ENCODE assay signal across 9 mouse cellular contexts in genomic region chr2:165043090-165043636, GRCm38 (mm10). TPM values are rescaled to one million over a fixed set of nuclear protein-coding genes. Genes with fewer than 3 reads are reported as not detected.
DNase-seq lines count a peak whose midpoint lies in the region; ATAC-seq and TF ChIP-seq lines count a peak whose summit lies in the region.
"Had no signal": no experiment of that assay in that cellular context is flagged by ENCODE, and none has a peak within 500 bp of the region (broad histone marks: within the 10 kb centered on the region; RNA-seq: fewer than 3 reads in every experiment).

No protein-coding gene starts in this region.

- H3K9me3 ChIP-seq in forebrain, embryonic 13.5 days (replicated peaks): no peaks in the 10 kb centered on the region
- H3K9me3 ChIP-seq in megakaryocyte, embryonic 14.5 days: peaks cover 8% of the 10 kb centered on the region

- DNase-seq in spleen, adult 2 months (ENCODE audit: low read depth in 1 of 2, low spot score in 2 of 2): no peak
- no peak for DNase-seq in spleen, postnatal 36 days (ENCODE audit: low spot score in 2 of 2)
- no peak for DNase-seq in layer of hippocampus, postnatal 10 days (ENCODE audit: low spot score in 2 of 2)
- DNase-seq in adrenal gland, postnatal 4 days (ENCODE audit: low spot score in 2 of 2): no peak
- DNase-seq in layer of hippocampus, adult 18-20 months (ENCODE audit: low spot score in 2 of 2): no peak
- no peak for DNase-seq in cerebellum, adult 18-20 months

- 0 out of 2 replicates have a peak overlapping the region, but pooled peaks have one; percentile 9 for H3K4me3 ChIP-seq in spleen, adult 2 months (ENCODE audit: extremely low read depth, insufficient read depth, insufficient read length)
- peak overlapping the region; percentile 16; the same call in 1 of the 2 replicates for H3K4me3 ChIP-seq in forebrain, embryonic 13.5 days
- H3K4me3 ChIP-seq in megakaryocyte, embryonic 14.5 days (replicated peaks): peak overlapping the region; percentile 50

- H3K9ac ChIP-seq in forebrain, embryonic 13.5 days: peak overlapping the region; percentile 32; the same call in 1 of the 2 replicates

- no peak for TF ChIP-seq CTCF in spleen, adult 2 months (IDR thresholded peaks at IDR 0.05; ENCODE audit: extremely low read depth, insufficient read depth, insufficient read length, insufficient replicate concordance)

- 7% methylated on average over 17 of the region's 17 CpGs for WGBS in spleen, adult 2 months
- under 1% methylated on average over 17 of the region's 17 CpGs for WGBS in forebrain, embryonic 13.5 days

- ATAC-seq in forebrain, embryonic 13.5 days: peak; percentile 80

- H3K4me2 ChIP-seq in forebrain, embryonic 13.5 days: peak overlapping the region; percentile 47

- no peaks in the 10 kb centered on the region for H3K36me3 ChIP-seq in spleen, adult 2 months (ENCODE audit: control insufficient read depth, insufficient read depth, low read length)
- no peaks in the 10 kb centered on the region for H3K36me3 ChIP-seq in forebrain, embryonic 13.5 days (ENCODE audit: poor library complexity, severe bottlenecking)
- no peaks in the 10 kb centered on the region for H3K36me3 ChIP-seq in megakaryocyte, embryonic 14.5 days (replicated peaks; ENCODE audit: low read length)

- H3K27me3 ChIP-seq in spleen, adult 2 months (ENCODE audit: control insufficient read depth, insufficient read depth, low read length): peaks cover 1% of the 10 kb centered on the region; the same call in 1 of the 2 replicates
- no peaks in the 10 kb centered on the region for H3K27me3 ChIP-seq in forebrain, embryonic 13.5 days
- H3K27me3 ChIP-seq in megakaryocyte, embryonic 14.5 days (replicated peaks): peaks cover 75% of the 10 kb centered on the region

- H3K4me1 ChIP-seq in spleen, adult 2 months (ENCODE audit: control insufficient read depth, insufficient read depth, insufficient read length): no peaks in the 10 kb centered on the region
- H3K4me1 ChIP-seq in forebrain, embryonic 13.5 days: peaks cover 15% of the 10 kb centered on the region
- H3K4me1 ChIP-seq in megakaryocyte, embryonic 14.5 days: no peaks in the 10 kb centered on the region

- TF ChIP-seq POLR2A in spleen, adult 2 months (IDR thresholded peaks at IDR 0.05; ENCODE audit: low read depth, low read length): no peak

- H3K27ac ChIP-seq in spleen, adult 2 months (ENCODE audit: insufficient read depth, low read length): no peak overlapping the region
- peak overlapping the region; percentile 63 for H3K27ac ChIP-seq in forebrain, embryonic 13.5 days

RNA-seq across cellular contexts. Expression of gene Ncoa5, which starts 8.5 kb away (rescaled TPM):
- 25.1 and 28.7 TPM in 2 replicates for polyA plus RNA-seq in spleen, adult 2 months (2012; rRNA removed)
- polyA plus RNA-seq in forebrain, embryonic 13.5 days (2015; fragmentation: Nextera tagmentation; extraction: Ambion mirVana): 131 and 134 TPM in 2 replicates
- 19.6 and 47.5 TPM in 2 replicates for polyA plus RNA-seq in megakaryocyte, embryonic 14.5 days (2012; ENCODE audit: insufficient read depth, low replicate concordance)
- 10 to 100 TPM; 55.8 to 57.6 TPM for total RNA-seq in layer of hippocampus, postnatal 10 days (2021)
- total RNA-seq in adrenal gland, postnatal 4 days (2021): 10 to 100 TPM; 43.7 to 50.1 TPM
- 10 to 100 TPM; 57.0 to 59.2 TPM for total RNA-seq in layer of hippocampus, adult 18-20 months (2021)

RNA-seq across cellular contexts. Expression of gene Cd40, which starts 12.3 kb away (rescaled TPM):
- polyA plus RNA-seq in spleen, adult 2 months (2012; rRNA removed): 66.9 and 97.0 TPM in 2 replicates
- polyA plus RNA-seq in forebrain, embryonic 13.5 days (2015; fragmentation: Nextera tagmentation; extraction: Ambion mirVana): 5.4 and 6.6 TPM in 2 replicates
- 0.12 TPM in 1 of 2 replicates, not detected in the other for polyA plus RNA-seq in megakaryocyte, embryonic 14.5 days (2012; ENCODE audit: insufficient read depth, low replicate concordance)
- total RNA-seq in layer of hippocampus, postnatal 10 days (2021): 1 to 10 TPM; 1.5 to 3.8 TPM
- 1 to 10 TPM; 6.3 to 8.5 TPM for total RNA-seq in adrenal gland, postnatal 4 days (2021)
- under 1 TPM; 0.10 to 0.28 TPM for total RNA-seq in layer of hippocampus, adult 18-20 months (2021)

RNA-seq across cellular contexts. Expression of gene 1700025C18Rik, which starts 47.4 kb away (rescaled TPM):
- not detected in 2 replicates for polyA plus RNA-seq in spleen, adult 2 months (2012; rRNA removed)
- not detected in 2 replicates for polyA plus RNA-seq in forebrain, embryonic 13.5 days (2015; fragmentation: Nextera tagmentation; extraction: Ambion mirVana)
- polyA plus RNA-seq in megakaryocyte, embryonic 14.5 days (2012; ENCODE audit: insufficient read depth, low replicate concordance): not detected in 2 replicates
- not detected for total RNA-seq in layer of hippocampus, postnatal 10 days (2021)
- not detected for total RNA-seq in adrenal gland, postnatal 4 days (2021)
- not detected for total RNA-seq in layer of hippocampus, adult 18-20 months (2021)
- polyA plus RNA-seq: gonadal fat pad, adult 2 months had no signal
